Mouse (Mus musculus) CD4-positive naive resting alpha-beta T cell, adult 57 days (primary cell): ENCODE measurements around the gene Gbf1. TPM values are rescaled to one million over a fixed set of nuclear protein-coding genes. Genes with fewer than 3 reads are reported as not detected.

Experiments used
- total RNA-seq: library from RNA; stranded (reverse); gene quantifications from one replicate; pipeline ENCODE4 v1.2.4, GENCODE M21; 2023

The Gbf1 gene
- 91.5 TPM for total RNA-seq

DNA sequence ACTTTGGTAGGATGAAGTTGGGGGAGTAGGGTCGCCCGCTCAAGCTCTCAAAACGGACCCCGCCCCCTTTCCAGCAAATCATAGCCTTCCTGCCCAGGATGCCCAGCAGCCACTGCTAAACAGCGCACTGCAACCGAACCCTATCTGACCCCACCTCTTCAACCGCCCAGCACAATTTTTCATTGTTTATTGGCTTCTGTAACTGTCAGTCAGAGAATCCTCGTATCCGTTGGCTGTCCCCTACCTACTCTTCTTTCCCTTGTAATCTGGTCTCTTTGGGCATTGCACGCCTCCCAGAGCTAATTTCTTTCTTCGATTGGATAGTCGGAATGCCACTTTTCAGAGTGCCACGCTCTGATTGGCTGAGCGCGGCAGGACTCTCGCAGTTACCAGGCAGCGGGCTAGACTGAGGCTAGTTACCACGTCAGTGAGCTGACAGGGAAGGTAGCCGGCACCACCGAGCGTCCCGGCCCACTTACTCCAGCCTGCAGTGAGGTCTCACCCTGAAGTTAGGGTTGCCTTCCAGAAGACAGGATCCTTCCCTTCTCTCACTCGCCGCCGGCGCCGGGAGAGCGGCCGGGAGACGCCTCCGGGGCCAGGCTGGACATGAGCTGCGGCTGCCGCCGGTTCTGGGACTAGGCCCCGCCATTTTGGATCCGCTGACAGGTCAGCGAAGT lies at the start of gene Gbf1:
Gene Gbf1, plus strand, starts transcription at position 383 of the 677 bp plus-strand sequence.

DNA sequence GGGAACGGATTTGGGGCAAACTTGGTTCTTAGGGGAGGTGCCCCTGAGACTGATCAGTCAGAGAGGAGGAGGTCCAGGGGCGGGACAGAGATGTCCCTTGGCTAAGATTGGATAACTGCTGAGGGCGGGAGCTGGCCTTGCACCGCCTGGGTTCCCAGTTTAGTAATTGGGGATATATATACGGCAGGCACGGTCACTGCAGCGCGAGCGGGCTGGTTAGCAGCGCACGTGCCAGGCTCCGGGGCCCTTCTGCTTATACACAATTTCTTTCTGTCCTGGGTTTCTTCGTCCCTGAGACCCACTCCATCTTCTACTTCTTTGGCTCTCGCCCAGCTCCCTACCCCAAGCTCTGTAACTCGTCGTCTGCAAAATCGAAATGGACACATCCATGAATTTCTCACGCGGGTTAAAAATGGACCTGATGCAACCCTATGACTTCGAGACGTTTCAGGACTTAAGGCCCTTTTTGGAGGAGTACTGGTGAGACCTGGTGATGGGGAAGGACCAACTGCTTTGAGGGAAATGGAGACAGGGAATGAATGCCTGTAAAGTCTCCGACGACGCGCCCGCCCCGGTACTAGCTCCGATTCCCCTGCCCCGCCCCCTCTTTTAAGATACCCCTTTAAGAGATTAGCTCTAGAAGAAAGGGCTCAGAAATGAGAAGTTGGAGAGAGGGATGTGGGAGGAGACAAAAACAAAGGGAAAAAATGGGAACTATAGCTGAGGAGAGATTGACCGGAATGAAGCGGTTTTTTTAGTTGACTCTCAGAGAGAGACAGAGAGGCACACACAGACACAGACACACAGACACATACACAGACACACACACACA lies 20.4 kb upstream of the Gbf1 start, which contains the start of gene Elovl3:
Gene Elovl3, plus strand, starts transcription at position 204 of the 832 bp plus-strand sequence.

DNA sequence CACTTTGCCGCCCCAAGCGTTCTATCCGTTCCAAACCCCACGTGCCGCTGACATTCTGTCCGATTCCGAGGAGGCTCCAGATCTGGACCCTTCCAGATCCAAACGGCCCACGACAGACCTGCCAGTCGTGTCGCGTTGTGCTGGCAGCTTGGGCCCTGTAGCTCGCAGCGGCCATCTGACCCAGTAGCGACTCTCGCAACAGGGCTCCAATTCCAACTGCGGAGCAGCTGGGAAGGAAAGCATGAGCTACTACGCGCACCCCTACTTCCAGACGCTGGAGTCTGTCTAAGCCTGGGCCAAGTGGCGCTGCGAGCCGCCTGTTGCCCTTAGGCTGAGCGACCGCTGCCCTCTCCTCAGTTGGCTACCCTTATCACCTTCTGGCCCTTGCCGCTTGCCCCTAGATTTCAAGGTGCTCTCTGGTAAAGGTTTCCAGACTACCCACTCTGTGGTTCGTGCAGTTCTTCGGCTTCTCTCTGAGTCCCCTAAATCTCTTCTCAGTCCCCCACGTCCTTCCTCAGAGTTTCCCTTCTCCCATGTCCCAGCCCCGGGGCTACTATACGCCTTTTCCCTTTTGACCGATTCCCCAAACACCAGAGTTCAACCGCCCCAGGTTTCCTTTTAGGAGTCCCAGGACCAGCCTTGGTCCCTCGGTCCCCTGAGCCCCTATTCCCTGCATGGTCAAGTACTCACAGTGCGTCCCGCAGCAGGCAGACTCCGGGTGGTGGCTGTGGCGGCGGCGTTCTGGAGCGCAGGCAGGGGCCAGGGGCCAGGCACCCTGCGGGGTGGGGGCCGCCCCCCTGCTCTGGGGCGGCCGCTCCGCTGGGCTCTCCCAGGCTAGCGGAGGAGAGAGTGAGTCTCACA lies 4.6 kb upstream of the Gbf1 start, which contains the start of gene Pitx3:
Gene Pitx3, minus strand, starts transcription at position 816 of the 861 bp plus-strand sequence.

DNA sequence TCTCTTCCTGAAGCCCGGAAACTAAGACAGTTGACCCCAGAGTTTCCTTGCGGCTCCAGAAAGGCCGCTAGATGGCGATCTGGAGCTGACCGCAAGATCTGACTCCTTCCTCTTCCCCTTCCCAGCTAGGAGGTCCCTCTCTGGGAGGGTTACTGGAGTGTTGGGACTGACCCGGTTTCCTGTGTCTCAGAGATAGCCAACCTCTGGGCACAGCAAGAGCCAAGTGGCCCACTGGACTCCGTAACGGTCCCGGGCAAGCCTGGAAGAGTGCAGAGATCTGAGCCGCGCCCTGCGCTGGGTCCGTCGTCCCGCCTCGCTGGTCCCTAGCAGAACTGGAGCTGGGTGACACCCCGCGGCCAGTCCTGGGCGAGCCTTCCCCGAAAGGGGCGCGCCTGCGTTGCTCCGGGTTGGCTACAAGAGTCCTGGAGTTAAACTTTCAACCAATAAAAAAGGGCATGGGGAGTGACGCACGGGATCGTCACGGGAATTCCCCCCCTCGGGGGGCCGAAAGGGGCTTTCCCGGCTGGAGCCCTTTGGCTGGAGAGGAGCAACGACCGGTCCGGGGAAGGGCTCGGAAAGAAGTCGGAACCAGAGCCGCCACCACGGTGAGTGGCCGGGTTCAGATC lies 152.0 kb downstream of the Gbf1 start, which contains the start of gene Nfkb2:
Gene Nfkb2, plus strand, starts transcription at position 105 of the 626 bp plus-strand sequence.

DNA sequence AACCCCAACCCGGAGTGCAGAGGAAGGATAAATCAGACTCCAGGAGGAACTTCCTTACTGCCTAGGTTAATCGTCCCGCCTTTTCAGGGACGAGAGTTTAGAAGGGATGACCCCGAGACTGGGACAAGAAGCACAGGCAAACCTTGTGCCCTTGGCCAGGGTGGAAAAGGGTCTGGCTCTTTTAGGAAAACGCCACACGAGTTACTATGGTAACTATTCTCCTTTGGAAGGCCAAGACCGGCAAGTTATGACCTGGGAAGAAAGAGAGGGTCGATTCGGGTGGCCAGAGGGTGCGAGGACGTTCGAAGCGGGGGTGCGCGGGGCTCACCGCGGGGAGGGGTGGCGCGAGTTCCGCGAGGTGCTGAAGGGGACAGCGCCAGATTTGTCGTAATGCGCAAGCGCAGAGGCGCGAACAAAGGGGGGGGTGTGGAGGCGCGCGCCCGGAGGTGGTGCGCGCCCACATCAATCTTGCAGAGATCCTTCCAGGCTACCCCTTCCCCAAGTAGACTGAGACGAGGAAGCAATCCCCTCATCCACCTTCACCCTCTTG lies 174.5 kb downstream of the Gbf1 start, which contains the start of gene Psd:
Gene Psd, minus strand, starts transcription at position 401 of the 550 bp plus-strand sequence.

DNA sequence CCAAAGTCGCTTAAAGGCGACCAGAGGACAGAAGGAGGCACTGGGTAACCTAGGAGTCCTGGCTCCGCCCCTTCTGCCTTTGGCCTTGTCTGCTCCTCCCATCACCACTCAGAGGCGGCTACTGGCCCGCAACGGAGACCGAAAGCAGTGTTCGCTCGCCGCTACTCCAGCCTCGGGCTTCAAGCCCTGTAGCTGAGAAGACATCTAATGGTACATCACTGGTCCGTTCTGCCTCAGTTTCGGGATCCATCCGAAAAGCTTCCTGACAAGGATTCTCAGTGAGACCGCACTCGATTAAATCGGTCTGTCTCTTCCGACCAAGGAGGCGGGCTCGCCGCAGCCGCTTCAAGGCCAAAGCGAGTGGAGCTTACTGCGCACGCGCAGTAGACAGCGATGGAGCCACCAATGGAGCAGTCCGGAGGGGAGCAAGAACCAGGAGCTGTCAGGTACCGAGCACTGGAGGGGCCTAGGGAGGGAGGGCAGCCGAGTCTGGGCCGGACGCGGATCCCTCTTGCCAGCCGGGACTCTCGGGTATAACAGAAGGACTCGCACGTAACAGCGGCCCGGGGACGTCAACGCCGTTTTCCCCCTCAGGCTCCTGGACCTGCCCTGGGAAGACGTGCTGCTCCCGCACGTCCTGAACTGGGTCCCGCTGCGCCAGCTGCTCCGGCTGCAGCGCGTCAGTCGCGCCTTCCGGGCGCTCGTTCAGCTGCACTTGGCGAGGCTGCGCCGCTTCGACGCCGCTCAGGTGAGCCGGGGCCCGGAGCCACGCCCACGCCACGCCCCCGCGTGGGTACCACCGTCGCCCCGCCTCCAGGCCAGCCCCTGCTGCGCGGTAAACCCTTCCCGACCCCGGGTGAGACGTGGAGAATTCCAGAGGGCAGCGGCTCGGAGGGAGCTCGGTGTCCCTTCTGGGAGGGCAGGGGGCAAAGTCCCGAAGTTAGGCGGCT lies 176.0 kb downstream of the Gbf1 start, which contains the start of gene Fbxl15:
Gene Fbxl15, plus strand, starts transcription at position 104 of the 950 bp plus-strand sequence.

Other genes with a start within 250 kb of the Gbf1 start
- 16.6 TPM for gene Armh3, start 154.0 kb upstream of the Gbf1 start, total RNA-seq
- 6.5 TPM for gene Hps6, start 149.0 kb upstream of the Gbf1 start, total RNA-seq
- gene Pprc1, start 107.6 kb upstream of the Gbf1 start, total RNA-seq: 107 TPM
- gene Ldb1, start 107.3 kb upstream of the Gbf1 start, total RNA-seq: 394 TPM
- 72.5 TPM for gene Nolc1, start 76.6 kb upstream of the Gbf1 start, total RNA-seq
- gene Elovl3, start 20.6 kb upstream of the Gbf1 start, total RNA-seq: not detected
- gene Pitx3, start 4.2 kb upstream of the Gbf1 start, total RNA-seq: not detected
- gene Nfkb2, start 151.8 kb downstream of the Gbf1 start, total RNA-seq: 86.9 TPM
- 0.24 TPM for gene Psd, start 174.6 kb downstream of the Gbf1 start, total RNA-seq
- 5.2 TPM for gene Fbxl15, start 175.7 kb downstream of the Gbf1 start, total RNA-seq
- gene Cuedc2, start 186.2 kb downstream of the Gbf1 start, total RNA-seq: 23.8 TPM
- 5.4 TPM for gene Mfsd13a, start 188.6 kb downstream of the Gbf1 start, total RNA-seq
- gene 2310034G01Rik, start 197.8 kb downstream of the Gbf1 start, total RNA-seq: not detected
- 106 TPM for gene Actr1a, start 243.2 kb downstream of the Gbf1 start, total RNA-seq
- 39.8 TPM for gene Sufu, start 244.4 kb downstream of the Gbf1 start, total RNA-seq